Mouse (Mus musculus) embryonic facial prominence, embryonic 10.5 days (tissue): ENCODE results near the gene Frg2f1. TPM values are rescaled to one million over a fixed set of nuclear protein-coding genes. Genes with fewer than 3 reads are reported as not detected.

Source experiments
- DNase-seq: peaks from one replicate; pipeline ENCODE4 v3.0.0-alpha.2; 2017; ENCODE audit warnings: low spot score
- H3K27ac ChIP-seq: fragments of 300-500 bp; sonication (generic); replicated peaks from 2 replicates; pipeline ENCODE4 v1.5.1; 2016; ENCODE audit warnings: mild to moderate bottlenecking
- H3K27me3 ChIP-seq: fragments of 300-500 bp; sonication (generic); replicated peaks from 2 replicates; pipeline ENCODE4 v1.6.1; 2016; ENCODE audit warnings: low read depth, mild to moderate bottlenecking; ENCODE audit not compliant: poor library complexity, severe bottlenecking
- H3K36me3 ChIP-seq: fragments of 300-500 bp; sonication (generic); replicated peaks from 2 replicates; pipeline ENCODE4 v1.6.1; 2016; ENCODE audit warnings: mild to moderate bottlenecking, moderate library complexity
- H3K4me1 ChIP-seq: fragments of 300-500 bp; sonication (generic); 2 replicates; pipeline ENCODE4 v1.6.1; 2016
- H3K4me3 ChIP-seq: fragments of 300-500 bp; sonication (generic); 2 replicates; pipeline ENCODE4 v1.5.1; 2016; ENCODE audit warnings: mild to moderate bottlenecking, moderate library complexity
- H3K9me3 ChIP-seq: fragments of 300-500 bp; sonication (generic); 2 replicates; pipeline ENCODE4 v1.6.1; 2016; ENCODE audit warnings: mild to moderate bottlenecking
- WGBS: fragments of 180-500 bp; shearing (Covaris S2); methylation state at CpG from one replicate; pipeline ENCODE4 v1.1.7; 2016; 5-methylcytosine and 5-hydroxymethylcytosine counted together
- polyA plus RNA-seq: library from polyadenylated mRNA; unstranded; fragments of >200 nt; fragmentation: Nextera tagmentation; extraction: Ambion mirVana; gene quantifications from 2 replicates; pipeline ENCODE4 v1.2.1, GENCODE M21; 2016

The Frg2f1 gene
- polyA plus RNA-seq, 1 experiment from 2014 or later: 2.0 TPM

GRCm38 (mm10) chr4:119484882-119485281, 54.4 kb downstream of the Frg2f1 start:
- Histone ChIP-seq H3K4me3 (no peak overlapping the region), H3K27me3 (peaks cover 10% of the 10 kb centered on the region; the same call in 1 of the 2 replicates), H3K36me3 (no peaks in the 10 kb centered on the region), H3K9me3 (no peaks in the 10 kb centered on the region), H3K27ac (no peak overlapping the region), H3K4me1 (no peaks in the 10 kb centered on the region)
- 83% methylated on average over 7 of the region's 7 CpGs for WGBS
- no peak for DNase-seq

DNA sequence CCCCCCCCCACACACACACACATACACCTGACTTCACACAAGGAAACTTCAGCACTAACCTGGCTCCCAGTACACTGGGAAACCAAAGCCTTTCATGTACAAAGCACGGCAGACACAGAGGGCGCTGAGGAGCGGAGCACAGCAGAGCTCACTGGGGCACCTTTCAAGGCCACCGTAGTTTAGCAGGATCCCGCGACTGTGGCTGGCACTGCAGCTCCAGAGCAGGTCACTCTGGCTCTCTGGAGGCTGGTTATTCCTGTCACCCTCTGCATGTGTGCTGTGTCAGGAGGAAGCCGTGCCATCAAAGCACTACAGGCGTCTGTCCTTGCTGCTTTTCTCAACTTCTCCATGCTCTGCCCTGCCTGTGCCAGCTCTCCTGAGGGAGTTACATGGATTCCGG, 56.3 kb downstream of the Frg2f1 start:
- Histone ChIP-seq H3K4me3 (no peak overlapping the region), H3K4me1 (no peaks in the 10 kb centered on the region)
- 60% methylated on average over 9 of the region's 9 CpGs for WGBS

More for the DNA sequence above, 56.3 kb downstream of the Frg2f1 start:
- Histone ChIP-seq H3K36me3 (no peaks in the 10 kb centered on the region), H3K9me3 (no peaks in the 10 kb centered on the region), H3K27me3 (peaks cover 10% of the 10 kb centered on the region; the same call in 1 of the 2 replicates), H3K27ac (no peak overlapping the region)
- DNase-seq: peak; percentile 18

Other genes starting within 250 kb of the Frg2f1 start
- gene Ybx1, start 244.9 kb downstream of the Frg2f1 start, polyA plus RNA-seq: 980 and 1,001 TPM in 2 replicates
- gene Ppih, start 219.0 kb downstream of the Frg2f1 start, polyA plus RNA-seq: 150 and 155 TPM in 2 replicates
- 5.1 and 6.4 TPM in 2 replicates for gene Ccdc30, start 124.0 kb downstream of the Frg2f1 start, polyA plus RNA-seq
- 33.2 and 35.3 TPM in 2 replicates for gene Ppcs, start 117.1 kb downstream of the Frg2f1 start, polyA plus RNA-seq
- gene Zmynd12, start 116.7 kb downstream of the Frg2f1 start, polyA plus RNA-seq: 0.15 and 0.36 TPM in 2 replicates
- gene Rimkla, start 46.9 kb downstream of the Frg2f1 start, polyA plus RNA-seq: 1.9 TPM in 2 replicates
- 21.4 and 22.4 TPM in 2 replicates for gene Foxj3, start 2.5 kb downstream of the Frg2f1 start, polyA plus RNA-seq
- not detected in 2 replicates for gene Guca2a, start 98.2 kb upstream of the Frg2f1 start, polyA plus RNA-seq
- gene Guca2b, start 119.4 kb upstream of the Frg2f1 start, polyA plus RNA-seq: not detected in 2 replicates
- gene Hivep3, start 194.3 kb upstream of the Frg2f1 start, polyA plus RNA-seq: 0.67 and 1.5 TPM in 2 replicates